Mouse (Mus musculus): ENCODE data around the gene Camsap2. TPM values are rescaled to one million over a fixed set of nuclear protein-coding genes. Genes with fewer than 3 reads are reported as not detected.
A peak's percentile ranks its signal among the peaks of the same experiment; 100 is the strongest.

Gene Camsap2
- total RNA-seq, 2 experiments from 2014 or later = 131 to 133 TPM

GRCm38 (mm10) chr1:136344768-136345453 lies 993 bp downstream of the Camsap2 start:
- peak in 1 of 2 experiments; percentile 38 for DNase-seq (ENCODE audit: low spot score in 2 of 2)

GRCm38 (mm10) chr1:136344281-136344680 lies 1.6 kb downstream of the Camsap2 start:
- DNase-seq (ENCODE audit: low spot score in 2 of 2) = no peak

- DNase-seq (ENCODE audit: low spot score in 2 of 2) = no peak
Observed at GRCm38 (mm10) chr1:136343727-136344126, 2.2 kb downstream of the Camsap2 start.

GRCm38 (mm10) chr1:136340541-136340940 lies 5.4 kb downstream of the Camsap2 start:
- DNase-seq (ENCODE audit: low spot score in 2 of 2) = no peak

GRCm38 (mm10) chr1:136334743-136335142 lies 11.2 kb downstream of the Camsap2 start:
- no peak for DNase-seq (ENCODE audit: low spot score in 2 of 2)

- no peak for DNase-seq (ENCODE audit: low spot score in 2 of 2)
Observed at GRCm38 (mm10) chr1:136333512-136333911, 12.4 kb downstream of the Camsap2 start.

GRCm38 (mm10) chr1:136333071-136333470 lies 12.8 kb downstream of the Camsap2 start:
- no peak for DNase-seq (ENCODE audit: low spot score in 2 of 2)

- DNase-seq (ENCODE audit: low spot score in 2 of 2) = no peak
Observed at GRCm38 (mm10) chr1:136331836-136332235, 14.1 kb downstream of the Camsap2 start.

- DNase-seq (ENCODE audit: low spot score in 2 of 2) = no peak
Observed at GRCm38 (mm10) chr1:136329426-136329825, 16.5 kb downstream of the Camsap2 start.

- DNase-seq (ENCODE audit: low spot score in 2 of 2) = no peak
Observed at GRCm38 (mm10) chr1:136328640-136329039, 17.3 kb downstream of the Camsap2 start.

GRCm38 (mm10) chr1:136327638-136328037 lies 18.3 kb downstream of the Camsap2 start:
- no peak for DNase-seq (ENCODE audit: low spot score in 2 of 2)

- DNase-seq (ENCODE audit: low spot score in 2 of 2) = no peak
Observed at GRCm38 (mm10) chr1:136325933-136326332, 20.0 kb downstream of the Camsap2 start.

GRCm38 (mm10) chr1:136322331-136322730 lies 23.6 kb downstream of the Camsap2 start:
- no peak for DNase-seq (ENCODE audit: low spot score in 2 of 2)

- DNase-seq (ENCODE audit: low spot score in 2 of 2) = no peak
Observed at GRCm38 (mm10) chr1:136316317-136316716, 29.6 kb downstream of the Camsap2 start.

GRCm38 (mm10) chr1:136309193-136309592 lies 36.7 kb downstream of the Camsap2 start:
- no peak for DNase-seq (ENCODE audit: low spot score in 2 of 2)

GRCm38 (mm10) chr1:136306424-136306823 lies 39.5 kb downstream of the Camsap2 start:
- DNase-seq (ENCODE audit: low spot score in 2 of 2) = no peak

GRCm38 (mm10) chr1:136293961-136294360 lies 51.9 kb downstream of the Camsap2 start:
- no peak for DNase-seq (ENCODE audit: low spot score in 2 of 2)

- DNase-seq (ENCODE audit: low spot score in 2 of 2) = no peak
Observed at GRCm38 (mm10) chr1:136289803-136290202, 56.1 kb downstream of the Camsap2 start.

- DNase-seq (ENCODE audit: low spot score in 2 of 2) = no peak
Observed at GRCm38 (mm10) chr1:136277366-136277765, 68.5 kb downstream of the Camsap2 start.

- DNase-seq (ENCODE audit: low spot score in 2 of 2) = no peak
Observed at GRCm38 (mm10) chr1:136268224-136268623, 77.7 kb downstream of the Camsap2 start.

GRCm38 (mm10) chr1:136266127-136266526 lies 79.8 kb downstream of the Camsap2 start:
- DNase-seq (ENCODE audit: low spot score in 2 of 2) = no peak

GRCm38 (mm10) chr1:136263355-136263754 lies 82.5 kb downstream of the Camsap2 start:
- no peak for DNase-seq (ENCODE audit: low spot score in 2 of 2)

- DNase-seq (ENCODE audit: low spot score in 2 of 2) = peak in 1 of 2 experiments; percentile 8
Observed at GRCm38 (mm10) chr1:136260635-136261238, 85.2 kb downstream of the Camsap2 start, which contains the start of gene Gpr25. TSS of gene Gpr25 (minus strand) at chr1:136260873.

Data from left cerebral cortex, adult 18-20 months (tissue).